Mouse (Mus musculus) adrenal gland, adult 18-20 months (tissue): Measurements from ENCODE around the gene Foxk1. TPM values are rescaled to one million over a fixed set of nuclear protein-coding genes. Genes with fewer than 3 reads are reported as not detected.

ENCODE experiments used
- DNase-seq, 2 experiments: peaks; one replicate each; pipeline ENCODE4 v3.0.0; 2021 to 2022; ENCODE audit warnings: low spot score in 2 of 2
- long read RNA-seq, 2 experiments: library from polyadenylated mRNA; stranded (forward); transcript quantifications; one replicate each; pipeline ENCODE4 v2.0.0; 2021
- total RNA-seq, 2 experiments: library from RNA; stranded (reverse); gene quantifications; 1 replicate in 1 of 2; 2 replicates in 1 of 2; pipeline ENCODE4 v1.2.3; 2021

The Foxk1 gene
- 10 to 100 TPM; 17.9 to 22.1 TPM for total RNA-seq
- long read RNA-seq, experiment 1, full-length matches to known transcripts: 1 of 3 reads
- long read RNA-seq, experiment 1, partial matches to known transcripts: 0 of 3 reads
- long read RNA-seq, experiment 1, other reads (novel, unspliced or antisense): 2 of 3 reads
- long read RNA-seq, experiment 2, partial matches to known transcripts: 3 of 8 reads
- long read RNA-seq, experiment 2, other reads (novel, unspliced or antisense): 5 of 8 reads

DNA sequence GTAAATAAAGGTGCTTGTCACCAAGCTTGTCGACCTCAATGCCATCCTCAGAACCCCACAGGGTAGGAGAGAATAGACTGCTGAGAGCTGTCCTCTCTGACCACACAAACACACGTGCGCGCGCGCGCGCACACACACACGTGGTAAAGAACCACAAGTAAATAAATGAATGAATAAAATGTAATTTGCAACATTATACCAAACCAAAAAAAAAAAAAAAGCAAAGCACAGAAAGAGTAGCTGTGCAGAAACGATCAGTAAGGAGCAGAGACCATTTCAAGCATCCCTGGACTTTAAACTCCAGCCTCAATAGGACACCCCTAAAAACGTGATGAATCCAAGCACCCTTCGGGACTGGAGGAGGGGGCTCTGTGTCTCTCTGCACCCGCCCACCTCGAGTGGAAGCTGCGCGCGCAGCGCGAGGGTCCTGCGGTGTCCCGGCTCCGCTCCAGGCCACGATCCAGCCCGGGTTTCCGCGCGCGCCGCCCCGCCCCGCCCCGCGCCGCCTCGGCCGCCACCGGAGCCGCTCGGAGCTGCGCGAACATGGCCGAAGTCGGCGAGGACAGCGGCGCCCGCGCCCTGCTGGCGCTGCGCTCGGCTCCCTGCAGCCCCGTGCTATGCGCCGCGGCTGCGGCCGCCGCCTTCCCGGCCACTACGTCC lies at the start of gene Foxk1:
TSS of gene Foxk1 (plus strand) at position 517 of the 660 bp plus-strand sequence.
- peak; percentile 95 to 98 for DNase-seq

DNA sequence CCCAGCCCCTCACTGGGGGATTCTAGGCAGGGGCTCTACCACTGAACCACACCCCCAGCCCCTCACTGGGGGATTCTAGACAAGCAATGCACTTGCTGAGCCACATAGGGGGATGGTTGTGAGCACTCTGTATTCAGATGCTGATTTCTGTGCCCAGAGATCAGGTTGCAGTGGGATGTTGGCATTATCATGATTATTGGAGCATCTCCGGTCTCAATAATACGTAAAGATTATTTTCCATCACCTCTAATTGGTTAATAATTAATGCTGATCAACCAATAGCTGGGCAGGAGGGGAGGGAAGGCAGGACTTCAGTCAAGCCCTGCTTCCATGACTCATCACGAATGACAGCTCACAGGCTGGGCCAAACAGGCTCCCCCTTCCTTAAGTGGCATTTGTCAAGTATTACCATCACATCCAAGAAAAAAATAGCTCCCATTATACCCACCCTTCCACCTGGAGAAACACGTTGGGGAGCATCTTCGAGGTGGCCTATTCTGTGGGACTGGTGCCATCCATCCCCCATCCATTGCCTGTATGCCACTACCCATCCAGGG lies 48.9 kb upstream of the Foxk1 start:
- DNase-seq: no peak

- peak; percentile 31 to 58 for DNase-seq
Measured at GRCm38 (mm10) chr5:142355144-142355543, 46.2 kb upstream of the Foxk1 start.

- DNase-seq: no peak
Measured at GRCm38 (mm10) chr5:142361166-142361565, 40.1 kb upstream of the Foxk1 start.

GRCm38 (mm10) chr5:142362894-142363293 lies 38.4 kb upstream of the Foxk1 start:
- DNase-seq: no peak

- DNase-seq: no peak
Measured at GRCm38 (mm10) chr5:142364095-142364494, 37.2 kb upstream of the Foxk1 start.

DNA sequence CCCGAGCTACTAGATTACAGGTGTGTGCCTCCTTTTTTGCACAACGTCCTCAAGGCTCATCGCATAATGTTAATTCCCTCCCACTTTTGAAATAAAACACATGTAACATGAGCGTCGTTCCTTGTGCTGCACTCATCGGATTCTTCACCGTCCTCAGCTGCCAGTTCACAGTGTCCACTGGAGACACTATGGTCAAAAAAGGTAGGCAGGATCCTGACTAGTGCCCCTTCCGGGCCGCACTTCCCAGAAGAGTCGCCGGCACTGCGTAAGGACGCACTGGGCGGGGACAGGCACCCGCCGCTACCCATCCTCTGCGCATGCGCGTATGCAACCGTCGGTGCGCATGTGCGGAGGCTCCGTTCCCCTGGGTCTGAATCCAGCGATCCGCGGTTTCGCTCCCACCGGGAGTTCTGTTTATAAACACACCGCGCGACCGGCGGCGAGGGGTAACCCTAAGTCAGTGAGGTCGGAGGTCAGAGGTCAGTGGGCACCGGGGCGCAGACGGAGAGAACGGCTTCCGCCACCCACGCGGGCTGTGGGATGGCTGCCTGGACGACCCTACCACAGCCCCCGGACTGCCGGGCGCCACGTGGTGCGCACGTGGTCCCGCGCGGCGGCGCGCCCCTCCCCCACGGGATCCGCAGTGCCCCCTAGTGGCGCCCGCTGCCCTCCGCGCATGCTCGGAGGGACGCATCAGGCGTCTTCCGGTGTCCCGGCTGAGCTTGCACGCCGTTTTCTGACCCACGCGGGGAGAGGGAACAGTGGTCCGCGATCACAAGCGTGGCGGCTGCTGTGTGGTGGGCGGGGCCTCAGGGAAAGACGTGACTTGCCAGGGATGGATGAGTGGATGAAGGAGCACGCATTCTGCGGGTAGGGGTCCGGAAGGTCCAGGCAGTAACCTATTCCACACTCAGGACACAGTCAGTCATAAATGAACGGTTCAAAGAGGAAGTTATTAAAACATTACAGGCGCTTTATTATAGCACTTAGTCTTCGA lies 33.9 kb upstream of the Foxk1 start:
- DNase-seq: peak; percentile 100

DNA sequence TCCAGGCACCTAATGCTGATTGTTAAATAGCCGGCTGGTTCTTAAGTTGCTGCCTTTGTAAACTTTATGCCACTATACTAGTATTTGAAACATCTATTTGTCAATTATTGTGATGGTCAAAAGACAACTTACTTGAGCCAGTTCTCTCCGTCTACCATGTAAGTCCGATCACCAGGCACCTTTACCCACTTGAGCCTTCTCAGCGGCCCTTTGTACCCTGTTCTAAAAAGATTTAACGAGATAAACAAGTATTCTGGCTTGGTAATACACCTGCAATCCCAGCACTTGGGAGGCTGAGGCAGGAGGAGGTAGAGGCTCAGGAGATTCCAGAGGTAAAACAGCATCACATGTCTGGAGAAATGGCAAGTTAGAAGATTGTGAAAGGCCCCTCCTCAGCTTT lies 33.2 kb upstream of the Foxk1 start:
- no peak for DNase-seq

GRCm38 (mm10) chr5:142370406-142371171 lies 30.7 kb upstream of the Foxk1 start:
- DNase-seq: no peak

DNA sequence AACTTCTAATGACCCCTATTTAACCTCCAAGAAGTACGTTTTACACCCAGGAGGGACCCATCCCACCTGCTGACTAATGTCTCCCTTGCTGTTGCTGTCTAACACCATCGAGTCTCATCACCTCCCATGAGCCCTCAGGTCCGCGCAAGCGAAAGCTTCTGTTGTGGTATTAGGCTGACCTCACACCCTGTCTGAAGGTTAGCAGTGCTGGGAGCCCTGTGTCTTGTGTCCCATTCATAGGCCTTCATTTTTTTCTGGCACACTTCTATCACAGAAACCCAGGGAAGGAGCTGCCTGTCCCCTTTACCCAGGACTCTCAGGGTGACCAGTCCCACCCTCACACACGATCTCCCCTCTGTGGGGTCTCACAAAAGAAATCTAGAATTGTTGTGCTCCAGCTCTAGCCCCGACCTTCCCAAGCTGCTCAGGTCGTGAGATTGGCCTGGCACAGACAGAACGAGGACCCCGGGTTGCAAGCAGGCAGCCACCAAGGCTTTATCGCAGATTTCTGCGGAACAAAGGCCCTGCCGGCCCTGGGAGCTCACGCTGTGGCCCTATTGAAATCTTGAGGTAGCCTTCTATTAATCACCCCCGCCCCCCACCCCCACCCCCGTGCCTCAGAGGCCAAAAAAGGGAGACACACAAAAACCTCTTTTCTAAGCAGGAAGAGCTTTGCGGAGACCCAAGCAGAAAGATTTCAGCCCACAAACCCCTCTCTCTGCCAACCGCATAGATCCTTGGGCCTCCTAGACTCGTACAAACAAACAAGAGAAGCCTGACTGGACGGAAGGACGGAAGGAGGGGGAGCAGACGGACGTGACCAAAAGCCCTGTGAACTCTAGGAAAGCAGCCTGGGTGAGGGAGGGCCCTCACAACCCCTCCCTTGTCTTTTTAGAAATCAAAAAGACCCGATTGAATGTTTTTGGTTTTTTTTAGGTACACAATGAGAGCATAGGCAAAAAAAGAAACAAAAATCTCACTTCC lies 29.8 kb upstream of the Foxk1 start:
- no peak for DNase-seq

- no peak for DNase-seq
Measured at GRCm38 (mm10) chr5:142372207-142372606, 29.1 kb upstream of the Foxk1 start.

- no peak for DNase-seq
Measured at GRCm38 (mm10) chr5:142374343-142374742, 27.0 kb upstream of the Foxk1 start.

- no peak for DNase-seq
Measured at GRCm38 (mm10) chr5:142375641-142376040, 25.7 kb upstream of the Foxk1 start.

DNA sequence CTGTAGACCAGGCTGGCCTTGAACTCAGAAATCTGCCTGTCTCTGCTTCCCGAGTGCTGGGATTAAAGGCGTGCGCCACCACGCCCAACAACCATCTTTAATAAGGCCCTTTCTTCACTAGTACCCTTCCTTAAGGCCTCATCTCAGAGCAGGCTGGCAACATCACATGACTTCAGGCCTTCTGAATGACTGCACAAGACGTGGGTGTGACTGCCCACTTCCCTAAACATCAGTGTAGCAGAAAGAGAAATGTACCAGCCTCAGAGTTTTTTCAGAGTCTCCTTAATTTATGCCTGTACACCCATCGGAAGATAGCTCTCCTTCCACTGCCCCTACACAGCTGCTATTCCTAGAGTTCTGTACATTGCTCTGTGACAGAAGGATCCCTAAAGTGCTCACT lies 25.2 kb upstream of the Foxk1 start:
- no peak for DNase-seq

DNA sequence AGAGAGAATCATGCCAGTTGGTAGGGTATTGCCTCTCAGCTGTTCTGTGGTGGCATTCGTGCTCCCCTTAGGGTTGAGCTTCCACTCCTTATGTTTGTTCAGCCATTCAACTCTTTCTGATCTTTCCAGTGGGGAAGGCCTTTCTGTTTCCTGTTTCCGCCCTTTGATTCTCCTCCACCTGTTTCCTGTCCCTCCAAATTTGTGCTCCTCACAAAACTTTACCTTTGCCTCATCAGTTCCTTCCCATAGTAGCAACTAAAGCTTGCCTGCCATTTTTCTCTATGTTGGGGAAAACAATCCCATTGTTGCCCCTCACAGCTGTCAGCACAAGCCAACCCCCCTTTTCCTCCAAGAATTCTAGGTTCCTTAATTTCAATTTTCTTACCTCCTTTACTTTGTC lies 23.2 kb upstream of the Foxk1 start:
- no peak for DNase-seq

DNA sequence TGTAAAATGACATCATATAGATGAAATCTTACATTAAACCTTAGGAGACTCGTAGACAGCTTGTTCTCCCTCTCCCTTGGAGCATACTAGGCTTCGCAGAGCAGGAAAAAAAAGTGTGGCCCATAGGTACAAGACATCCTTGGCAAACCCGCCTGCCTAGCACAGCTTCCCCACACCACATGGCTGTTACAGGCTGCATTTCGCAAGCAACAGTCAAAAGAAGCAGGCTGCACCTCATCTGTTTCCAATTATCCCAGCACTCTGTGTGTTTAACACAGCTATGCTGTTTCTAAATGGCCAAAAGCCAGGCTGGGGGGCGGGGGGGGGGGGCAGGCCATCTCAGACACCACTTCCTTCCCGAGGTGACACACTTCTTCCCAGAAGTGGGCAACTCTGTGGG lies 20.8 kb upstream of the Foxk1 start:
- DNase-seq: no peak

GRCm38 (mm10) chr5:142384911-142385660 lies 16.2 kb upstream of the Foxk1 start:
- no peak for DNase-seq

- no peak for DNase-seq
Measured at GRCm38 (mm10) chr5:142386329-142386728, 15.0 kb upstream of the Foxk1 start.
